Mouse (Mus musculus) hindbrain, embryonic 15.5 days (tissue): Measurements from ENCODE around the gene Ldhc. TPM values are rescaled to one million over a fixed set of nuclear protein-coding genes. Genes with fewer than 3 reads are reported as not detected.

Experiments
- ATAC-seq: fragments of 200-750 bp; cut with Nextera tagmentation; 2 replicates; pipeline ENCODE4 v1.8.0; 2017; ENCODE audit warnings: low read depth, moderate number of reproducible peaks, moderate TSS enrichment; ENCODE audit not compliant: low FRiP score
- H3K27ac ChIP-seq: fragments of 300-500 bp; sonication (generic); replicated peaks from 2 replicates; pipeline ENCODE4 v1.5.1; 2015; ENCODE audit warnings: mild to moderate bottlenecking, inconsistent platforms
- H3K27me3 ChIP-seq: fragments of 300-500 bp; sonication (generic); 2 replicates; pipeline ENCODE4 v1.6.1; 2015; ENCODE audit warnings: control low read depth, inconsistent platforms
- H3K36me3 ChIP-seq: fragments of 300-500 bp; sonication (generic); 2 replicates; pipeline ENCODE4 v1.6.1; 2015; ENCODE audit warnings: control low read depth, inconsistent platforms
- H3K4me1 ChIP-seq: fragments of 300-500 bp; sonication (generic); replicated peaks from 2 replicates; pipeline ENCODE4 v1.6.1; 2015; ENCODE audit warnings: control low read depth, inconsistent platforms
- H3K4me2 ChIP-seq: fragments of 300-500 bp; sonication (generic); 2 replicates; pipeline ENCODE4 v1.6.1; 2015; ENCODE audit warnings: moderate library complexity, mild to moderate bottlenecking, inconsistent platforms
- H3K4me3 ChIP-seq: fragments of 300-500 bp; sonication (generic); 2 replicates; pipeline ENCODE4 v1.5.1; 2015; ENCODE audit warnings: mild to moderate bottlenecking, inconsistent platforms
- H3K9ac ChIP-seq: fragments of 300-500 bp; sonication (generic); 2 replicates; pipeline ENCODE4 v1.6.1; 2015; ENCODE audit warnings: inconsistent platforms
- H3K9me3 ChIP-seq: fragments of 300-500 bp; sonication (generic); 2 replicates; pipeline ENCODE4 v1.6.1; 2016; ENCODE audit warnings: control low read depth, inconsistent platforms
- WGBS: fragments of 180-500 bp; shearing (Covaris S2); methylation state at CpG from one replicate; pipeline ENCODE4 v1.1.7; 2015; 5-methylcytosine and 5-hydroxymethylcytosine counted together
- polyA plus RNA-seq: library from polyadenylated mRNA; unstranded; fragments of >200 nt; fragmentation: Nextera tagmentation; extraction: Ambion mirVana; gene quantifications from 2 replicates; pipeline ENCODE4 v1.2.1, GENCODE M21; 2015

The Ldhc gene
- polyA plus RNA-seq, 1 experiment from 2014 or later, result 0.30 TPM

DNA sequence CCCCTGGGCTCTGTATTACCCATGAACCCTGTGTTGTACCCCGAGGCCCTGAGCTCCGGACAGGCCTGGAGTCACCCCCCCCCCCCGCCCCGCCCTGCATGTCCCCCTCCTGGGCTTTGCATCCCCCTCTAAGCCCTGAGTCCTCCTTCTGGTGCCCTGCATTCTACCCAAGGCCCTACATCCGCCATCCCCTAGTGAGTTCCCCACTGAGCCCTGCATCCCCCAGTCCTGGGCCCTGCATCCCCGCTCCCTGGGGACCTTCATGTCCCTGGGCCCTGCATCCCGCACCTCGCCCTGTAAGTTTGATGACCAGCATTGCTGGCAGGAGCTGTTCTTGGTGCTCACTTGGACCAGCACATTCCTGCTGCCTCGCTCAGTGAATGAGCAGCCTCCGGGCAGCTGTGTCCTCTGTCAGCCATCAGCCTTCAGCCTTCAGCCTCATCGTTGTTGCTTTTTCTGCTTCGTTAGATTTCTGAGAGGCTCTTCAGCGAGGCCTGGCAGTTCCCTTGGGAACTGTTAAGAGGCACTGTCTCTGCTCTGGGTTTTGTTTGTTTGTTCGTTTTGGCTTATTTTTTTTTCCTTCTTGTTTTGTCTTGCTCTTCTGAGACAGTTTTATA lies 25.9 kb upstream of the Ldhc start:
- H3K9ac ChIP-seq, result no peak overlapping the region
- H3K9me3 ChIP-seq, result no peaks in the 10 kb centered on the region
- H3K27ac ChIP-seq, result no peak overlapping the region

GRCm38 (mm10) chr7:46836357-46836756 lies 24.6 kb upstream of the Ldhc start:
- 85% methylated on average over 5 of the region's 5 CpGs for WGBS
- Histone ChIP-seq H3K9ac (no peak overlapping the region), H3K9me3 (no peaks in the 10 kb centered on the region), H3K4me1 (peaks cover 26% of the 10 kb centered on the region), H3K4me3 (no peak overlapping the region), H3K4me2 (no peak overlapping the region), H3K27ac (no peak overlapping the region), H3K27me3 (no peaks in the 10 kb centered on the region), H3K36me3 (no peaks in the 10 kb centered on the region)
- ATAC-seq, result no peak

More for the DNA sequence above, 25.9 kb upstream of the Ldhc start:
- no peak overlapping the region for H3K4me3 ChIP-seq
- peaks cover 26% of the 10 kb centered on the region for H3K4me1 ChIP-seq
- 23% methylated on average over 13 of the region's 14 CpGs for WGBS
- H3K27me3 ChIP-seq, result no peaks in the 10 kb centered on the region
- H3K36me3 ChIP-seq, result no peaks in the 10 kb centered on the region
- no peak for ATAC-seq
- no peak overlapping the region for H3K4me2 ChIP-seq

DNA sequence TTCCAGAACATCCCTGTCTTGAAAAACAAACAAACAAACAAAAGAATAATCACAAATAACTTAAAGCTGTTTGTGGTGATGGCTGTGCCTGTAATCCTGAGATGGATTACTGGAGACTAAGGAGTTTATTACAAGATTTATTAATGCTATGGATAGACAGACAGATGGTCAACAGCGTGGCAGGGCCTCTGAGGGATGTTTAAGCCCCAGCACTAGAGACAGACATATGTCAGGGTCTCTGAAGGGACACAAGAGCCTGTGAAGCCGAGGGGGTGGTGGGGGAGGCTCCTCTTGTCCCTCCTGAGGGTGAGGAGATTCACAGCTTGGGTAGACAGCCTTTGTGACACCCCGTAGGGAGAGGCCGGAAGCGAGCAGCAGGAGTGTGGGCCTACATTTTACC lies 23.9 kb upstream of the Ldhc start:
- WGBS, result 38% methylated on average over 5 of the region's 5 CpGs
- H3K9ac ChIP-seq, result no peak overlapping the region

DNA sequence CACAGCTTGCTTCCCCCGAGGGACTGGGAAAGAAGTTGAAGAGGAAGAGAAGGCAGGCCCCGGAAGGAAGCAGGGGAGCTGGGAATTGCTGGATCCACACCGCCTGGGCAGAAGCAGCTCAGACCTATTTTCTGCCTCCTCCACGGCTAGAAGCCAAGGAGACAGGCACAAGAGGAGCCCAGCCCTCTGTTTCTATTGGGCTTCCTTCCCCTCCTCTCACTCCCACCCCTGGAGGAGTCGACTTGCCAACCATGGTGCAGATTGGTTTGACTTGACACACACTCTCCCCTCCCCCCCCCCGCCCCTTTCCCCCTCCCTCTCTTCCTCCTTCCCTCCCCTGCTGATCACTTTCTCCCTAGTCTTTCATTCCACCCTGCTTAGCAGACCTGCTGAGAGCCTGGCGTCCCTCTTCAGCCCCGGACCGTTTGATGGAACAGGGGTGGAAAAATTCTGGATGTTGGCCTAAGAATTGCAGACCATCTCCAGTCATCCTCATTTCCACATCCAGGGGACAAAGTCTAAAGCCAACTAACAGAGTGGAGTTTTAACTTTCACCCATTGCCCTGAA lies 22.8 kb upstream of the Ldhc start:
- peak overlapping the region; percentile 74 for H3K27ac ChIP-seq
- ATAC-seq, result peak; percentile 58
- peak overlapping the region; percentile 33 for H3K4me2 ChIP-seq

More for the DNA sequence above, 23.9 kb upstream of the Ldhc start:
- Histone ChIP-seq H3K4me3 (no peak overlapping the region), H3K36me3 (no peaks in the 10 kb centered on the region), H3K4me2 (no peak overlapping the region), H3K27ac (no peak overlapping the region), H3K4me1 (peaks cover 26% of the 10 kb centered on the region), H3K9me3 (no peaks in the 10 kb centered on the region), H3K27me3 (no peaks in the 10 kb centered on the region)
- ATAC-seq, result no peak

DNA sequence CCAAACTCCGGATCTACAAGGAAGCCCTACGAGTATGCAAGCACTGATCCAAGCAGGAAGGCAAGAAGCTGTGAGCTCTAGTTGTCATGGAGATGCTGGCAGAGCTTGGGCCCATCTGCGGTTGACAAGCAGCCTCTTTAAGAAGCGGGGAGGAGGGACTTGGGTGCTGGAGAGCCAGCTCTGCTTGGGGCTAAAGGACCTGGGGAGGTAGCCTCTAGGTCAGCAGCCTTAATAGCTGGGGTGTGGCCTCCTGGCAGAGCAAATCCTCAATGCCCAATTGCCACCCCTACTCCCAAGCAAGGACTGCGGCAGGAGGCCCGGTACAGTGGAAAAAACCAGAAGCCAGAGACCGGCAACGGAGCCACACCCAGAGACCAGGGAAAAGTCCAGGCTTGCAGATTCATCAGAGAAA lies 22.1 kb upstream of the Ldhc start:
- Histone ChIP-seq H3K9me3 (no peaks in the 10 kb centered on the region), H3K9ac (no peak overlapping the region), H3K27me3 (no peaks in the 10 kb centered on the region), H3K4me2 (peak overlapping the region; percentile 33), H3K27ac (peak overlapping the region; percentile 74), H3K36me3 (no peaks in the 10 kb centered on the region), H3K4me3 (no peak overlapping the region), H3K4me1 (peaks cover 26% of the 10 kb centered on the region)
- ATAC-seq, result peak; percentile 68
- WGBS, result 7% methylated on average over 8 of the region's 8 CpGs

More for the DNA sequence above, 22.8 kb upstream of the Ldhc start:
- 3% methylated on average over 9 of the region's 9 CpGs for WGBS
- no peak overlapping the region for H3K9ac ChIP-seq
- H3K4me3 ChIP-seq, result no peak overlapping the region
- H3K36me3 ChIP-seq, result no peaks in the 10 kb centered on the region
- H3K27me3 ChIP-seq, result no peaks in the 10 kb centered on the region
- H3K4me1 ChIP-seq, result peaks cover 26% of the 10 kb centered on the region
- H3K9me3 ChIP-seq, result no peaks in the 10 kb centered on the region

GRCm38 (mm10) chr7:46839446-46839845 lies 21.6 kb upstream of the Ldhc start:
- H3K4me2 ChIP-seq, result peak overlapping the region; percentile 33; the same call in 1 of the 2 replicates

GRCm38 (mm10) chr7:46839861-46840260 lies 21.1 kb upstream of the Ldhc start:
- Histone ChIP-seq H3K4me3 (no peak overlapping the region), H3K27ac (no peak overlapping the region), H3K36me3 (no peaks in the 10 kb centered on the region), H3K4me1 (peaks cover 29% of the 10 kb centered on the region), H3K9me3 (no peaks in the 10 kb centered on the region), H3K9ac (no peak overlapping the region), H3K27me3 (no peaks in the 10 kb centered on the region), H3K4me2 (no peak overlapping the region)
- ATAC-seq, result no peak
- 85% methylated on average over 5 of the region's 5 CpGs for WGBS

More at GRCm38 (mm10) chr7:46839446-46839845, 21.6 kb upstream of the Ldhc start:
- Histone ChIP-seq H3K4me1 (peaks cover 26% of the 10 kb centered on the region), H3K27me3 (no peaks in the 10 kb centered on the region), H3K27ac (peak overlapping the region; percentile 74), H3K9ac (no peak overlapping the region), H3K4me3 (no peak overlapping the region), H3K36me3 (no peaks in the 10 kb centered on the region), H3K9me3 (no peaks in the 10 kb centered on the region)
- ATAC-seq, result no peak
- WGBS, result 45% methylated on average over 7 of the region's 7 CpGs

DNA sequence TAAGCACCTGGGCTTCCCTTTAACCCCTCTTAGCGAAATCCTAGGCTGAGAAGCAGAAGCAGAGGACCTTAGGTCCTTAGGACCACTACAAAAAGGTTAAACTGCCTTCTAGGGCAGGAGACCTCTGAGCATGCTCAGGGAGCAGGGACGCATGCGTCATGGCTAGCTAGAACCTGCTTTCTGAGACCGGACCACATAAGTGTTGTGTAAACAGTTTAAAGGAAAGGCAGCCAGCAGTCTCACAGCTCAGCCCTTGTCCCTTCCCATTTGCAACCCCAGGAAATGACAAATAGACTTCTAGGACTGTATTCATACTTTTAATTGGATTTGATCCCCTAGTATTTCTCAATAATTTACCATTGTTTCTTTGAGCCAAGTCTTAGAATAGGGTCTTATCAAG lies 20.7 kb upstream of the Ldhc start:
- Histone ChIP-seq H3K27ac (no peak overlapping the region), H3K9me3 (no peaks in the 10 kb centered on the region), H3K4me3 (no peak overlapping the region), H3K4me1 (peaks cover 30% of the 10 kb centered on the region), H3K36me3 (no peaks in the 10 kb centered on the region), H3K4me2 (no peak overlapping the region), H3K9ac (no peak overlapping the region), H3K27me3 (no peaks in the 10 kb centered on the region)
- no peak for ATAC-seq
- 58% methylated on average over 4 of the region's 4 CpGs for WGBS

- Histone ChIP-seq H3K4me2 (no peak within 1 kb of the TSS), H3K4me1 (peaks cover 29% of the 10 kb centered on the region), H3K9me3 (no peaks in the 10 kb centered on the region), H3K27ac (no peak within 1 kb of the TSS), H3K4me3 (no peak within 1 kb of the TSS), H3K36me3 (no peaks in the 10 kb centered on the region), H3K9ac (no peak within 1 kb of the TSS), H3K27me3 (no peaks in the 10 kb centered on the region)
- no peak for ATAC-seq
- 34% methylated on average over 6 of the region's 6 CpGs for WGBS
These were observed 20.0 kb upstream of the Ldhc start, which contains the start of gene Ldha for GRCm38 (mm10) chr7:46840787-46841525. Ldha (plus strand) TSS chr7:46841475.

DNA sequence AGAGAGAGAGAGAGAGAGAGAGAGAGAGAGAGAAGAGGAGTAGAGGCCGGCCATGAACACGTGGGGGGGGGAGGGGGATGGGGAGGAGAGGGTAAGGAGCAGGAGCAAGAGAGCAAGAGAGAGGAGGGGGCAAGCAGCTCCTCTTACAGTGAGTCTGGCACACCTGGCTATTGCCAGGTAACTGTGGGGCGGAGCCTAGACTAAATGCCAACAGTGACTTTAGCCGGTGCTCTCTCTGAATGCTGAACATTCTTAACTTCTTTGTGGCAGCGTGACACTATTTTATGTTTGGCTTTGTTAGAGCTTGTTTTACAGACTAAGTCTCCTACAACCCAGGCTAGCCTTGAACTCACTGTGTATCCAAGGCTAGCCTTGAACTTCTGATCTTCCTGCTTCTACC lies 18.7 kb upstream of the Ldhc start:
- ATAC-seq, result no peak
- no peak overlapping the region for H3K4me3 ChIP-seq
- H3K36me3 ChIP-seq, result no peaks in the 10 kb centered on the region
- peaks cover 36% of the 10 kb centered on the region for H3K4me1 ChIP-seq
- WGBS, result 45% methylated on average over 4 of the region's 5 CpGs
- no peaks in the 10 kb centered on the region for H3K27me3 ChIP-seq
- no peak overlapping the region for H3K27ac ChIP-seq
- no peaks in the 10 kb centered on the region for H3K9me3 ChIP-seq
- H3K4me2 ChIP-seq, result no peak overlapping the region
- no peak overlapping the region for H3K9ac ChIP-seq

DNA sequence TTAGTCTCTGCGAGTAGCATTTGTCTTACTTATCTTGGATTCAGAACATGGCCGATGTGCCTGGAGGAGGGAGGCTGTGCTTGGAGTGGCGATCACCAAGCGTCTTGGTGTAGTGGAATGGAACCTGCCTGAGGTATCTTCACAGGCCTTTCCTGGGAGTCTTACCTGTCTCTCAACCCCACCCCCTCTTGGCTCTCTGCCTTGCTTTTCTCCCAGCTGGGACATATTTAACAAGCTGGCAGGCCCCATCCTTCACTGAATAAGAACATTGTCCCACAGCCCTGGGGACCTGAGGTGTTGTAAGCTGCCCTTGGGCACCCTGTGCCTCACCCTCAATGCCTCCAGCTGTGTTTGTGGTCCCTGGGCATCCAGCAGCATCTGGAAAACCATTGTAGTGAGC lies 17.4 kb upstream of the Ldhc start:
- H3K4me2 ChIP-seq, result no peak overlapping the region
- no peak overlapping the region for H3K9ac ChIP-seq
- no peaks in the 10 kb centered on the region for H3K9me3 ChIP-seq
- ATAC-seq, result no peak
- no peak overlapping the region for H3K4me3 ChIP-seq
- H3K36me3 ChIP-seq, result peaks cover 5% of the 10 kb centered on the region
- no peaks in the 10 kb centered on the region for H3K27me3 ChIP-seq
- H3K27ac ChIP-seq, result no peak overlapping the region
- WGBS, result 94% methylated on average over 4 of the region's 4 CpGs
- H3K4me1 ChIP-seq, result peaks cover 32% of the 10 kb centered on the region
